Mouse (Mus musculus): ENCODE data around the gene Rassf1. TPM values are rescaled to one million over a fixed set of nuclear protein-coding genes. Genes with fewer than 3 reads are reported as not detected.

Gene Rassf1
- 67.8 to 117 TPM (median 83.9 TPM) in 3 replicates for total RNA-seq (2017)

DNA sequence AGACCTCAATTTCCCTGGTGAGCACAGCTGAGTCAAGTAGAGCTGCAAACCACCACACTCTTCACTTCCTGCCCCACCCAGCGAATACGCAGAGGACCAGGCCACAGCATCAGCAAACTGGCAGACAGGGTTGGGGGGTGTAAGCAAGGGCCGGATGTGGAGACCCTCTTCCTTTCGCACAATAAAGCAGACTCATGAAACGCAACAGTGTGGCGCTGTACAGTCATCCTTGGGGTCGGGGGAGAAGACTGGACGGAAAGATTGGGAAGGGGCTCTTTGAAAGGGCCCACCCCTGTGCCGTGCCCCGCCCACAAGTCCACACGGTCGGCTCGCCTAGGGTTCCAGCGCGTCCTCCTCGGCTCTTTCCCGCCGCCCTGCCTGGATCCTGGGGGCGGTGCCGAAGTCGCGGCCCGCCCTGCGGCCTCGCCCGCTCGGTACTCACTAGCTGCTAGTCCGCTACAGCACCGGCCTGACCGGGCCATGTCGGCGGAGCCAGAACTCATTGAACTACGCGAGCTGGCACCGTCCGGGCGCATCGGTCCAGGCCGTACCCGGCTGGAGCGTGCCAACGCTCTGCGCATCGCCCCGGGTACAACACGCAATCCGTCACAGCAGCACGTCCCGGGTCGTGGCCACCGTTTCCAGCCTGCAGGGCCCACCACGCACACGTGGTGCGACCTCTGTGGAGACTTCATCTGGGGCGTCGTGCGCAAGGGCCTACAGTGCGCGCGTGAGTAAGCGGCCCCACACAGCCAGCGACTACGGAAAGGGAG, at the start of gene Rassf1:
TSS of gene Rassf1 (plus strand) at position 439 of the 773 bp plus-strand sequence.
- peak; percentile 11; the same call in 1 of the 2 replicates for ATAC-seq (replicated peaks; ENCODE audit: insufficient number of reproducible peaks, low FRiP score, low TSS enrichment, poor library complexity, severe bottlenecking)

DNA sequence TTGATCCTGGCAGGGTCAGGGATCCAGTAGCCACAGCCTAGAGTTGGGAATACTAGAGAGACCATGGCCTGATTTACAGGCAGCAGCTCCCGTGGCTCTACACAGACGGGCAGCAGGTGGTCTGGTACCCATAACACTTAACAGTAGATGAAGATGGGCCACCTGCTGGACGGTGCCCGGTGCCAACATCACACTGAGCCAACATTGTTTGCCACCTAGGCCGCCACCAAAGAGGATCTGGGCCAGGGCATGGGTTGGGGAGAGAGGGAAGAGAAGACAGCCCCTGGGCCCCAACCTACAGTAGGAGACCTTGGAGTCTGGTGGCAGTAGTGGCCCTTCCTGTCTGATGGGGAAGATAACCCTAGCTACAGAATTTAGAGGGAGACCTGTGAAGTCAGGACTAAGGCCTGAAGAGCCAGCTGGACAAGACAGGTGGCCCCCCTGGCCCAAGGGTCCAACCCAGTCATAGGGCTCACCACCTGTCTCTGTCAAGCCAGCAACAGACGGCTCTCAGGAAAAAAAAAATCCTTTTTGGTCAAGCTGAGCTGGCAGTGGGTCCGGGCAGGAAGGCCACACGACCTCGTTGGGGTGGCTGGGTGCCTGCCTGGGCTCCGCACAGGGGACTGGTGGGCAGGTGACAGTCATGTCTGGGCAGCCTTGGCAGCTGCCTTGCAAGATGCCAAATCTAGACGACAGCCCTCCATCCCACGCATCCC, 49.1 kb upstream of the Rassf1 start:
- ATAC-seq (replicated peaks; ENCODE audit: insufficient number of reproducible peaks, low FRiP score, low TSS enrichment, poor library complexity, severe bottlenecking) = no peak

DNA sequence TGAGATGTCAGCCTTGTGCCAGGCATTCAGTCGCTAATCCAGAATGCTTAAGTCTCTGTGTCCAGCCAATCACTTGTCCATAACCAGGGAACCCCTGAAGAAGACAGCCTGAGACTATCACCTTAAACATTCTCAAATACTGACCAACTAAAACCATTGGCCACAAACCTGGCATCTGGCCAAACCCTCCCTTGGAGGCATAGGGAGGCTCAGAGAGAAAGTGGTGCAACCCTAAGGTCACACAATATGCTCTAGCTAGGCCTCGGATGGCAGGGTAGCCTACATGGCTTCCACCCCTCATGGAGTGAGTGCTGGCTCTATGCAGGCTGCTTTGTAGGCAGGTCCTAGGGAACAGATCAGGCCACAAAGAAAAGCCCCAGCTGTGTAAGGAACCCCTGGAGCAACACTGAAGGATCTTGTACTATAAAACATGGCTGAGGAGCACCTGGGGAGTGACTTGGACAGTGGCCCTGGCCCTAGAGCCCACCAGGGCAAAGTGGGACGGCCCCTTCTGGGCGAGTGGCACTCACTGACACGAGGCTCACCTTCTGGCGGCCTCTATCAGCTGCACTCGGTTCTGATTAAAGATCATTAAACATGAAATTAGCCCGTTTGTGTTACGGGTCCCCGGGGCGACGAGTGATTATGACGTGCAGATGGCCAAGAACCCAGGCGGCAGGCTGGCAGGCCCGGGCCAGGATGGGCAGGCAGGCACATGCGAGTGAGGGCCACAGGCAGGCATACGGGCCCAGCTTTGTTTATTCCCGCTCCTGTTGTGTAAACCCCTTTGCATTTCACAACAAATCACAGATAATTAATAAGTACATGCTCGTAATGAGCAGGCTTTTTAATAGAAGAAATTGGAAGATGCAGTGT, 46.5 kb upstream of the Rassf1 start:
- no peak for ATAC-seq (replicated peaks; ENCODE audit: insufficient number of reproducible peaks, low FRiP score, low TSS enrichment, poor library complexity, severe bottlenecking)

DNA sequence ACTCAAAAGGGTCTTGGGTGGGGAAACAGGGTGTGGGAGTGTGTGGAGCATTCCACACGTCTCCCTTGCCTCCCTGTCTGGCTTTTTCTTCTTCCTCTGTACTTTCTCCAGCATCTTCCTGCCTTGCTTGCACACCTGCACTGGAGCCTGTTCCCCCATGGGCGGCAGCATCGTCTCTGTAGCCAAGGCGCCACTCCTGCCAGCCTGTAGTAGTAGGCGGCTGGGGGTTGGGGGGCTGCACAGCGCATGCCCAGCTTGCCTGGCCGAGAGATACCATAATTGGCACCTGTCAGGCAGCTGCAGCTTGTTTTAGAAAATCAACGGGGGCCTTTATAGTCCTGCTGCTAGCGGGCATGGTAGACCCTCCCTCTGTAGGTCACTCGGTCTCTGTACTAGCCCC, 43.1 kb upstream of the Rassf1 start:
- no peak for ATAC-seq (replicated peaks; ENCODE audit: insufficient number of reproducible peaks, low FRiP score, low TSS enrichment, poor library complexity, severe bottlenecking)

DNA sequence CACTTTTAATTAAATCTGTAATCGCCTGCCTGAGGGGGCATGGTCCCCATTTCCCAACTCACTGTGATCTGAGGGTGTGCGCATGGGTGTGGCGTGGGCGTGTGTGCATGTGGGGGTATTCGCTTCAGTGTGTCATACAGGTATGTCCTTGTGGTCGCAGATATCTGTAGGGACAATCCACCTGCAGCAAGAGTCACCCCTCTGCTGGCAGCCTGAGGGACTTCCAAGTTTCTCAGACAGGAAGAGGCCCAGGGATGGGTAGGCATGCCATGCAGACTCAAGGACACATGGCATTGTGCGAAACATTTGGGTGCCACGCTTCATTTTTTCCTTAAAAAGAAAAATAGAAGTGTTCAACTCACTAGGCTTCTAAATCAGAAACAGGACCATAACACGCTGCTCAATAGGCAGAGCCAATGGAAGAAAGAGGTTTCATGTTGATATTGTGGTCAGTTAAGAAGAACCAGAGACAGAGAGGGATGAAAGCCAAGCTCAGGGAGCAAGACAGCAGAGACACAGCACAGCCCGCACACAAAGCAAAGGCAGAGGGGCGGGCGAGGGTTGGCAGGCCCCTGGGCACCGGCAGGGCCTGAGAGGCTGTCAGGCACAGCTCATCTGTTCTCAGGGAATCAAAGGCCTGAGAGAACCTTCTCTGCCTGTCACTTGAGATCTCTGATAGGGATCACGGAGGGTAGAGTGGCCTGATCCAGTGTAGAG, 40.8 kb upstream of the Rassf1 start:
- no peak for ATAC-seq (replicated peaks; ENCODE audit: insufficient number of reproducible peaks, low FRiP score, low TSS enrichment, poor library complexity, severe bottlenecking)

DNA sequence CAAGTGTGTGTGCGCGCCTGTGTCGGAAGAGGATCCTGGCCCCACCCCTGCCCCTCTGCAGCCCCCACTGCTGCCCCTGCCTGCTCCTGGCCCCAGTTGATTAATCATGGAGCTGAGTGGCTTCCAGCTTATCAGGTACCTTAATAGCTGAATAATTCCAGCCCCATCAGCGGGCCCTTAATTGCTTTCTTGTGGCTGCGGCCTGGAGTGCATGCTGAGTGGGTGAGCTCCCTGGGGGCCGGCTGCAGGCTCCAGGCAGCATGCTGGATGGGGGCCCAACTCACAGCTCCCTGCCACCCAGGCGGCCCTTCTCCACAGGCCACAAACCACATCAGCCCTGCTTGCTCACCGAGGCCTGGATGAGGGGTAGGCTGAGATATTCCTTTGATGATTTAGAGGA, 39.9 kb upstream of the Rassf1 start:
- no peak for ATAC-seq (replicated peaks; ENCODE audit: insufficient number of reproducible peaks, low FRiP score, low TSS enrichment, poor library complexity, severe bottlenecking)

DNA sequence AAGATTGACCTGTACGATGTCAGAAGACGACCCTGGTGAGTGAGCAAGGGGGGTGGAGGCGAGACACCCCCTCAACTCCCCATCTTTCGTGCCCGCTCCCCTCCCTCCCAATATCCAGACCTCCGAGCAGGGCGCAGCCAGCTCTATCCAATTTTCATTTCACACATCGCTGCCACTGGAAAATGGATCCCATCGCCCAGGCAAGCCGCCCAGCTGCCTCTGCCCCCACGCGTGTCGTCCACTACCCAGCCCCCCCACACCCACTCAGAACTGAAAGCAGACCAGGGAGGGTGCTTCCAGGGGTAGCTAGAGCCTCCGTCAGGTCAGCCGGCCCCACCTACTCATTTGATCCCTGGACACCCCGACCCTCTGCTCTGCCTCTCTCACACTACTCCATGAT, 39.0 kb upstream of the Rassf1 start:
- no peak for ATAC-seq (replicated peaks; ENCODE audit: insufficient number of reproducible peaks, low FRiP score, low TSS enrichment, poor library complexity, severe bottlenecking)

DNA sequence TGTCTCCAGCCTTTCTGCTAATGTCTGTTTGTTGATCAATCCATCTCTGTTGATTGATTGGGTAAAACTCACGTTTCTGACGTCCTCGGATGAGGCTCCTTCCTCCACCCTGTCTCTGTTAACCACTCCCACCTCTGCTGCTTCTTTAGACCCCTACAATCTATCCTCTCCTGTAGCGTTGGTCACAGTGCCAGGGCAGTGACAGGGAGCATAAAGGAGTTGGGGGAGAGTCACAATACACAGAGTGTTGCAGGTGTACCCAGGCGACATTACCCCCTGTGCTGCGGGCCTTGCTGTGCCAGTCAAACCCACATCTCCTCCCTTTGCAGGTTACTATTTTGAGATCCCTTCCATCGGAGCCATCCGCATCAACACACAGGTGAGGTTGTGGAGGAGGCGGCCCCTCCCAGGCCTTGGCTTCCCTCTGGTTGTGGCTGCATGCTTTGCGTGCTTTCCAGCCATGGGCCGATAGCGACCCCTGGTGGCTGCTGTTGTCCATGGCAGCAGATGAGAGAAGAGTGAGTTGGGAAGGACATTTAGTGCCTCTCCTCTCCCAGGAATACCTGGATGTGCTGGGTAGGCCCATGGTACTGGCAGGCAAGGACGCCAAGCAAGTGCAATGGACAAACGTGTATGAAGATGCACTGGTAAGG, 36.9 kb upstream of the Rassf1 start:
- ATAC-seq (replicated peaks; ENCODE audit: insufficient number of reproducible peaks, low FRiP score, low TSS enrichment, poor library complexity, severe bottlenecking) = peak; percentile 66

DNA sequence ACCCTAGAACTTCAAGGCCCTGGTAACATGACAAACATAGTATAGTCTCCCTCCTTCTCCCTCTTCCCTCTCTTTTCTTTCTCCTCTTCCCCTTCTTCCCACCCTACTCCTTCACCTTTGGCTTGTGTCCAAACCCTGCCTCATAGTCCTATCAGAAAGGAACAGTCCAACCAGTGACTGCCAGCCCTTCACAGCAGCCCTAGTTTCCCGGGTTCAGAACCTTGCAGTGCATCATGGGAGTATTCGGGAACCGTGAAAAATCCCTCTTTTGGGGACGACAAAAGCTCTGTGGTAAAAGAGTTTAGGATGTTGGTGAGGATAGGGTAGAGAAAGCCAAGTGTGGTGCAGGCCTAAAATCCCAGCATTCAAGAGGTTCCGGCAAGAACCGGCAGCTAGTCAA, 31.0 kb upstream of the Rassf1 start:
- no peak for ATAC-seq (replicated peaks; ENCODE audit: insufficient number of reproducible peaks, low FRiP score, low TSS enrichment, poor library complexity, severe bottlenecking)

DNA sequence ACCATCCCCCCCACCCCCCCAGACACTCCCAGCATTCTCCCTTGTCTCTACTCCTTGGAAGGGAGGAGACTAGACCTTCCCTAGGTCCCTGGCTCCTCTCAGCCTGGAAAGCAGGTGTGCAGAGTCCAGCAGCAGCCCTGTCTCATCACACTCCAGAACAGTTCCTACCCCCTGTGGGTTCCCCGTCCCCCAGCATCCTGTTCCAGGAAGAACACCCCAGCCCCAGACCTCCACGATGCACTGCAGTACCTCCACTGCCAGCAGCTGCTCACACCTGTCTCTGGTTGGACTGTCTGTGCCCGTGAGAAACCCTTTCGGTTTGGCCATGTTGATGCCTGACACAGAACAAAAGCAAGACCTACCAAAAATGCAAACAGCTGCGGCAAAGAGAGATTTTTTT, 30.2 kb upstream of the Rassf1 start:
- ATAC-seq (replicated peaks; ENCODE audit: insufficient number of reproducible peaks, low FRiP score, low TSS enrichment, poor library complexity, severe bottlenecking) = no peak

DNA sequence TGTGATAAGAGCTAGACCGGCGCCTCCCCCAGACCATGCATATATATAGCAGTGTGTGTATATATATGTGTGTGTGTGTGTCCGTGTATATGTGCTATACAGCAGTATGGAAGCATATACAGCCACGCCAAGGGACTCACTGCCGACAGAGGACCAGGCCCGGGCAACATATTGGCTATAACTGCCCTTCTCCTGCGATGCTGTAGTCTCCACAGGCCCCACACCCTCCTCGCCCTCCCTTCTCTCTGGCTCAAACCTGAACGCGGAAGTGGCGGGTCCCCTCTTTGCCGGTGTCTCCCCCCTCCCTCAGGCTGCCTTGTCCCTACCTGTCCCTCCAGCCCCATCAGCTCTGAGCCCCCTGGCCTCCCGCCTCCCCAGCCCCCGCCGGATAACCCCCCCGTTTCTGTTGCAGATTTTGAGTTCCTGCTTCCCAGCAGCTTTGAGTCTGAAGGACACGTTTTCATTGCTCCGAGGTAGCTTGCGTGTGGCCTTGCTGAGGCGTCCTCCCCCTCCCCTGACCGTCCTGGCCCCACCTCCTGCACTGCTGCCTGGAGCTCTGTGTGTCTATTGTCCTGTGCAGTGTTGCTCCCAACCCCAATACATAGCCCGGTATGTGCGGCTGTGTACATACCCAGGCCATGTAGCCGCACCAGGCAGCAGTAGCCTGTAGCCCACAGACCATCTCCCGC, 29.5 kb upstream of the Rassf1 start:
- no peak for ATAC-seq (replicated peaks; ENCODE audit: insufficient number of reproducible peaks, low FRiP score, low TSS enrichment, poor library complexity, severe bottlenecking)

DNA sequence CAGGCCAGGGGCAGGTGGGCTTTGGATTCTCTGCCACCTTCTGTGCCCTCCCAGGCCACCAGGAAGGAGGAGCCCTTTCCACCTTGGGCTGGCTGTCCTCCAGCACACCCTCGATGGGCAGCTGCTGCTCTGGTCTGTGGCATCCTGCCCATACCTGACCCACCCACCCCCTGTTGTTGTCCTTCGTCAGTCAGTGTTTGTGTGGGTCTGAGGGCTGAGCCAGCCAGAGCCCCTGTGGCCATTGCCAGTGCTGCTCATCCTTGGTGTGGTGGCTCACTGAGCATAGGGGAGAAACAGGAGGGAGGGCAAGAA, 29.0 kb upstream of the Rassf1 start:
- no peak for ATAC-seq (replicated peaks; ENCODE audit: insufficient number of reproducible peaks, low FRiP score, low TSS enrichment, poor library complexity, severe bottlenecking)

DNA sequence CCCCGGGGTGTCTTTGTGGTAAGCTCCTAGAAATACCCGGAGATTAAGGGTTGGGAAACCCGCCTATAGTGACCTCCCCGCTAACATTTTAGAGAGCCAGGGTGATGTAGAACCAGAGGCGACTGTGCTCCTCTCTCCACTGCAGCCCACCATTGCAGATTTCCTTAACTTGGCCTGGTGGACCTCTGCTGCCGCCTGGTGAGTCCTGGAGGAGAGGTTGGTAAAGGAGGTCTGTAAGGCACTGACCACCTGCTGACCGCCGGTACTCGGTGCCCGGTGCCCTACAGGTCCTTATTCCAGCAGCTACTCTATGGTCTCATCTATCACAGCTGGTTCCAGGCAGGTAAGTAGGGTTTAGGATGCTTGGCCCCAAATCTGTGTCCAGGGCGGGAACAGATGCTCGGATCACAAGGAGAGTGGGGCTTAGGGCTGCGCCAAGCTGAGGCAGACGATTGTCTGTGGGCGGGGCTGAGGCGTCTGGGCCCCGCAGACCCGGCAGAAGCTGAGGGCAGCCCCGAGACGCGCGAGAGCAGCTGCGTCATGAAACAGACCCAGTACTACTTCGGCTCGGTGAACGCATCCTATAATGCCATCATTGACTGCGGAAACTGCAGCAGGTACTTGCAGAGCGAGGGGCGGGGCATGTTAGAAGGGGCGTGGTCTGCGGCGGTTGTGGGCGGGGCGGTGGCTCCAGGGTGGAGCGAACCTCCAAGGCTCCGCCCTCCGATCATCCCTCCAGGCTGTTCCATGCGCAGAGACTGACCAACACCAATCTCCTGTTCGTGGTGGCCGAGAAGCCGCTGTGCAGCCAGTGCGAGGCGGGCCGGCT, 24.9 kb upstream of the Rassf1 start:
- ATAC-seq (replicated peaks; ENCODE audit: insufficient number of reproducible peaks, low FRiP score, low TSS enrichment, poor library complexity, severe bottlenecking) = 0 out of 2 replicates have a peak, but pooled peaks have one; percentile 19

DNA sequence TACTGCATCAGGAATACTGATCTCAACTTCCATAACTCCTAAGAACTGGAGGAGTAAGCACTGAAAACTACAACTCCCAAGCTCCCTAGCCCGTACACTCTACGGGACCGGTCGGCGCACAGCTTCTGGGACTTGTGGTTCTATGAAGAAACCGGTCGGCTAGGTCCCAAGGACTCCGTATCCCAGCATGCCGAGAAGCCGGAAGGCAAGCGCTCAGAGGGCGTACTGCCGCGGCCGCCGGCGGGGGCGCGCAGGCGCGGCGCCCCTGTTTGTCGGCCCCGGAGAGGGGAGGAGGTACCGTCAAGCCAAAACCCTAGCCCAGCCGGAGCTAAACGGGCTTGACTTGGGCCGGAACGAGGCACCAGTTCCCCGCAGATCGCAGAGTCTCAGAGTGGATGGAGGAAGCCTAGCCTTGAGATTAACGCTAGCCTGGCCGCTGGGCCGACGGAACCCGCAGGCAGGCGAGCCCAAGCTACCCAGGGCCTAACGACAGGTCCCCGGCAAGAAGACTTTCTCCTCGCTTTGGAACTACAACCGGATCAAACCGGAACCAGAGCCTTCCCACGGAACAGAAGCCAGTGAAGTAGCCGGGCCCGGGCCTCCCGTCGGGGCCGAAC, 17.5 kb upstream of the Rassf1 start, which contains the start of gene Tmem115:
TSS of gene Tmem115 (plus strand) at position 155 of the 617 bp plus-strand sequence.
- peak; percentile 94 for ATAC-seq (replicated peaks; ENCODE audit: insufficient number of reproducible peaks, low FRiP score, low TSS enrichment, poor library complexity, severe bottlenecking)

DNA sequence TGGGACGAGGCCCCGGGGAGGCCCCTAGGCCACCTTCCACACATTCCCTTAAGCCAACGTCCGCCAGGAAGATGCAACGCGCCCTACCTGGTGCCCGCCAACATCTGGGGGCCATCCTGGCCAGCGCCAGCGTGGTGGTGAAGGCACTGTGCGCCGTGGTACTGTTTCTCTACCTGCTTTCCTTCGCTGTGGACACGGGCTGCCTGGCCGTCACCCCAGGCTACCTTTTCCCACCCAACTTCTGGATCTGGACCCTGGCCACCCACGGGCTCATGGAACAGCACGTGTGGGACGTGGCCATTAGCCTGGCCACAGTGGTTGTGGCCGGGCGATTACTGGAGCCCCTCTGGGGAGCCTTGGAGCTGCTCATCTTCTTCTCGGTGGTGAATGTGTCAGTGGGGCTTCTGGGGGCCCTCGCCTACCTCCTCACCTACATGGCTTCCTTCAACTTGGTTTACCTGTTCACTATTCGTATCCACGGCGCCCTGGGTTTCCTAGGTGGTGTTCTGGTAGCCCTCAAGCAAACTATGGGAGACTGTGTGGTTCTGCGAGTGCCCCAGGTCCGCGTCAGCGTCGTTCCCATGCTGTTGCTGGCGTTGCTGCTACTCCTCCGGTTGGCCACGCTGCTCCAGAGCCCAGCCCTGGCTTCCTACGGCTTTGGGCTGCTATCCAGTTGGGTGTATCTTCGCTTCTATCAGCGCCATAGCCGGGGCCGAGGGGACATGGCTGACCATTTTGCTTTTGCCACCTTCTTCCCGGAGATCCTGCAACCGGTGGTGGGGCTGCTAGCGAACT, 16.8 kb upstream of the Rassf1 start:
- no peak for ATAC-seq (replicated peaks; ENCODE audit: insufficient number of reproducible peaks, low FRiP score, low TSS enrichment, poor library complexity, severe bottlenecking)

DNA sequence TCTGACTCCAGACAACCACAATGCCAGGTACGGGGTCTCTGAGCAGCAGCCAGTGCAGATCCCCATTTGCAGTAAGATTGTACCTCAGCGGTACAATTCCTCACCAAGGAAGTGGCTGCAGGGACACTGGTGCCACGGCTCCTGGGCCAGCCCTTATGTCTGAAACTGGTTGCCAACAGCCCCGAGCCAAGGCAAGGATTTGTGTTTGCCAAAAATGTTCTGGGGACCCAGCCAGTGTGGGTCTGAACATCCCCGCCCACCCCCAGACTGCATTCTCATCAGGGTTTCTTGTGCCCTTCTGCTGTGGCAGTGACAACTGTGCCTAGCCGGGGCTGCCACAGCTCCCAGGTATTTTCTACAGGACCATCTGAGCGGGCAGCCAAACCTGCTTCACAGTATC, 13.1 kb upstream of the Rassf1 start:
- ATAC-seq (replicated peaks; ENCODE audit: insufficient number of reproducible peaks, low FRiP score, low TSS enrichment, poor library complexity, severe bottlenecking) = no peak
